Mouse (Mus musculus): ENCODE data around the gene Cp. TPM values are rescaled to one million over a fixed set of nuclear protein-coding genes. Genes with fewer than 3 reads are reported as not detected.
"Not testable (repeated sequence)": the region's sequence is repeated elsewhere in the genome, so short reads cannot be mapped to it uniquely, and the experiment has no call there.

The Cp gene
- polyA plus RNA-seq, 1 experiment: 9.6 TPM

DNA sequence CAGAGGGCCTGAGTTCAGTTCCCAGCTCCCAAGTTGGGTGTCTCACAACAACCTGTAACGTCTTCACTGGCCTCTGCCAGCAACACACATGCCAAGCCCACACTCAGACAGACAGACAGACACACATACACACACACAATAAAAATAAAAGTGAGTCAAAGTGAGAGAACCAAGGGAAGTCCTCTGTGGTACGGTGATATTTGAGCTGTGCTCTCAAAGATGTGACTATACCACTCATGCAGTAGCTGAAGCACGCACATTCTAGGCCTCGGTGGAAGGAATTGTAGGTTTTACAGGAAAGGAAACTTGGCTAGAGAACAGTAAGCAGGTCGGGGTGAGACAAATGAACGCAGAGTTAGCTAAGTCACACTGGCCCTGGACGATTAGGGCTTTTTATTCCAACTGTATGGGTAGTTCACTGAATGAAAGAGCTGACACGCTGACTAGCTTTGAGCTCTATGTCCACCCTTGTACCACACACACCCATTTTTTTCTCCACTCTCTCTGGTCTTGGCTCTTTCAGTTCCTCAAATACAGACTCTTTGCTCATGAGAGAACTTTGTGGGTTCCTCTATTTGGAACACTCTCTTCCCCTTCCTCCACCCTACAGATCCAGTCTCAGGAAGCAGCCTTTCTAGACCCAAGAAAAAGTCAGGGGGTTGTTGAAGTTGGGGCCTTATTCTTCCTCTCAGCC is 70.3 kb downstream of the Cp start:
- DNase-seq: no peak
- Histone ChIP-seq H3K27me3 (ENCODE audit: control insufficient read depth, insufficient read depth, low read length) (no peaks in the 10 kb centered on the region), H3K27ac (ENCODE audit: insufficient read depth, low read length) (no peak overlapping the region), H3K4me3 (replicated peaks; ENCODE audit: insufficient read depth, low read depth, low read length) (no peak overlapping the region), H3K4me1 (ENCODE audit: control insufficient read depth, insufficient read depth, low read length) (no peaks in the 10 kb centered on the region)
- 92% methylated on average over 8 of the region's 8 CpGs for WGBS
- no peak for TF ChIP-seq POLR2A (IDR thresholded peaks at IDR 0.05; ENCODE audit: borderline replicate concordance, insufficient read depth, low read length)
- no peak for TF ChIP-seq CTCF (IDR thresholded peaks at IDR 0.05; ENCODE audit: borderline replicate concordance, insufficient read depth, low read depth, low read length)

DNA sequence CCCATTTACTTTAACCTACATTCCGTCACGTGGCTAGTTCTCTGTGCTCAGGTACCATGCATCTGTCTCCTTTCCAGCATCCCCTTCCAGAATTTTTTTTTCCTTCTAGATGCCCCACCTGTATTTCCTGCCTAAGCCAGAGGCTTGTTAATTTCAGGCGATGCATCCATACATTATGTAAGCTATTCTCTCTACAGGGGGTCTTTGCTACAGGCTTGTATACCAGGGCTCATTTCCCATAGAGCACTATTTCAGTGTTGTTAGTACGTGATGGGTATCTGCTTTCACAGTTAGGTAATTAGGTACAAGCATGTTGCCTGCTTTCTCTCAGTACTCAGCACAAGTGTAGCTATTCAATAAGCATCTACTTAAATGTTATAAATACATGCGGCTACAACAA is 70.9 kb downstream of the Cp start:
- Histone ChIP-seq H3K4me1 (ENCODE audit: control insufficient read depth, insufficient read depth, low read length) (no peaks in the 10 kb centered on the region), H3K4me3 (replicated peaks; ENCODE audit: insufficient read depth, low read depth, low read length) (no peak overlapping the region), H3K27ac (ENCODE audit: insufficient read depth, low read length) (no peak overlapping the region), H3K27me3 (ENCODE audit: control insufficient read depth, insufficient read depth, low read length) (no peaks in the 10 kb centered on the region)
- WGBS: 73% methylated on average over 5 of the region's 5 CpGs
- TF ChIP-seq POLR2A (IDR thresholded peaks at IDR 0.05; ENCODE audit: borderline replicate concordance, insufficient read depth, low read length) (no peak), CTCF (IDR thresholded peaks at IDR 0.05; ENCODE audit: borderline replicate concordance, insufficient read depth, low read depth, low read length) (no peak)
- no peak for DNase-seq

DNA sequence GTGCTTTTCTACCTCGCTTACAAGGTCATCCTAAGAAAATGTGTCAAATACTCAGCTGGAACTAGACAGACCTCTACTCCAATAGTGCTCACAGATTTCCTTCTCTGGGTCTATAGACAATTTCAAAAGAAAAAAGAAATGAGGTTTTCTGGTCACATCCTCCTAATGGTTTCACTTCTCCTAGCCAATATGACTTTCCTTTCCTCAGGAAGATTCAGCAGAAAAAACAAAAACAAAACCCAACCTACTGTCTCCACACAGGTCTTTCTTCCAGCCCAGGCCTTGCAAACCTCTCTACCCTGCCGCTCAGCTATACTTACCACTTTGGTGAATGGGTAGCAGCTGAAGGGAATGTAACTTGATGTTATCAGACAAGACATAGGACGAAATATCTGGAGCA is 71.8 kb downstream of the Cp start:
- H3K4me3 ChIP-seq (replicated peaks; ENCODE audit: insufficient read depth, low read depth, low read length): no peak overlapping the region
- no peaks in the 10 kb centered on the region; the same call in 1 of the 2 replicates for H3K4me1 ChIP-seq (ENCODE audit: control insufficient read depth, insufficient read depth, low read length)
- DNase-seq: no peak
- WGBS: 95% methylated on average over 3 of the region's 3 CpGs
- no peak for TF ChIP-seq POLR2A (IDR thresholded peaks at IDR 0.05; ENCODE audit: borderline replicate concordance, insufficient read depth, low read length)
- TF ChIP-seq CTCF (IDR thresholded peaks at IDR 0.05; ENCODE audit: borderline replicate concordance, insufficient read depth, low read depth, low read length): no peak
- H3K27me3 ChIP-seq (ENCODE audit: control insufficient read depth, insufficient read depth, low read length): no peaks in the 10 kb centered on the region
- H3K27ac ChIP-seq (ENCODE audit: insufficient read depth, low read length): no peak overlapping the region

DNA sequence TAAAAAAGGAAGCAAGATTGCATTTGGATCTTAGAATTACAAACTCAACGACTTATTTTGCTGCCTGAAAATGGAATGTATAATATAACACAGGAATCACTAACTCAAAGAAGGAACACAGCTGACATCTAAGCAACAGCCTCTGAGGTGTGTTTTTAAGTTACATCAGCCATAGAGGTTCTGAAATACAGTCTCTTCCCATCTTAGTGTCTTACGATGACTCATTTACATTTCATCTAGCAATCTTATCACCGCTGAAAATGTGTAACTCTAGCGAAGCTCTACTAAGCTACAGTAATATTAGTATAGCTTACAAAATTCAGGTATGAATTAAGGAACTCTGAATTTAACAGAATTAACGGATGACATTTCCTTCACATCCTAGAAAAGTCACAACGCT is 74.0 kb downstream of the Cp start:
- no peaks in the 10 kb centered on the region; the same call in 1 of the 2 replicates for H3K4me1 ChIP-seq (ENCODE audit: control insufficient read depth, insufficient read depth, low read length)
- H3K27me3 ChIP-seq (ENCODE audit: control insufficient read depth, insufficient read depth, low read length): no peaks in the 10 kb centered on the region
- DNase-seq: no peak
- 96% methylated on average over 6 of the region's 6 CpGs for WGBS
- TF ChIP-seq CTCF (IDR thresholded peaks at IDR 0.05; ENCODE audit: borderline replicate concordance, insufficient read depth, low read depth, low read length) (no peak), POLR2A (IDR thresholded peaks at IDR 0.05; ENCODE audit: borderline replicate concordance, insufficient read depth, low read length) (no peak)
- no peak overlapping the region for H3K27ac ChIP-seq (ENCODE audit: insufficient read depth, low read length)
- H3K4me3 ChIP-seq (replicated peaks; ENCODE audit: insufficient read depth, low read depth, low read length): no peak overlapping the region

DNA sequence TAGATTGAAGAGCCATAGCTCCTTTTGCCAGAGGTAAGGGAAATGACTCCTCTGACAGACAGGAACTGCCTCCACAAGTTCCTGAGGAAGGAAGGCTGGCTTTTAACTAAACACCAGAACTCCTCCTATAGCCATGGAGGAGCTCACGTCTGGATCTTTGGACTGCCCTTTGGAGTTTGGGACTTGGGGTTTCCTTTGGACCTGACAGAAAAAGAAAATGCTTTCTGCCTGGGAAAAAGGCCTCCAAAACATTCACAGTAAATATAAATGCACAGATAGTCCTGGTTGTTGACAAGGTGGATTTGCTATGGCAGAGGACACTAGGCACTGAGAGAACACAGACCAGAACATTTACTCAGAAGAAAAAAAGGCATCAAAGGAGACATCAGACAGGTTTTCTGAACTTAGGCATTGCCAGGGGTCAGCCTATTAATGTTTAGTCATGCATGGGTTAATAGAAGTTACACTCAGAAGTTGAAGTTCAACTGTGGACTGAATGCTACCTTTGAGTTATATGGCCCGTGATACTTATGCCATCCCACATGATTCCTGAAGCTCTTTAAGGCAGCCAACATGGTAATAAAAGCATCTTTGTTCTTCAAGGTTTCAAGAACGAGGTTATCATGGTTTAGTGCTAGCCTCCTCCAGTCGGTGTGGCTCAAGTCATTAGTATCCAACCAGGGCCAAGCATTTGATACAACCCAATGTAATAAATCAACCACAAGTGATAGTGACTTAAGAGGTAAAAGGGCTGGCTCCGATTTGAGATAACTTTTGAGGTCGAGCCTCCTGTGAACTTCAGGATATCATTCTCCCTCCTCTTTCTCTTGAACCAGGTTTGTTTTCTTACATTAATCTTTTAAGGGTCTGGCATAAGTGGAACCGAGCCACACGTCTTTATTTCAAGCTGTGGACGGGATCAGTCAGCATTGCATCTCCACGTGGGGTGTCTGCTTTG is 77.2 kb downstream of the Cp start:
- TF ChIP-seq POLR2A (IDR thresholded peaks at IDR 0.05; ENCODE audit: borderline replicate concordance, insufficient read depth, low read length) (no peak), CTCF (IDR thresholded peaks at IDR 0.05; ENCODE audit: borderline replicate concordance, insufficient read depth, low read depth, low read length) (no peak)
- no peak for DNase-seq
- WGBS: 19% methylated on average over 10 of the region's 10 CpGs
- Histone ChIP-seq H3K4me3 (replicated peaks; ENCODE audit: insufficient read depth, low read depth, low read length) (peak overlapping the region; percentile 63), H3K4me1 (ENCODE audit: control insufficient read depth, insufficient read depth, low read length) (no peaks in the 10 kb centered on the region; the same call in 1 of the 2 replicates), H3K27me3 (ENCODE audit: control insufficient read depth, insufficient read depth, low read length) (no peaks in the 10 kb centered on the region), H3K27ac (ENCODE audit: insufficient read depth, low read length) (no peak overlapping the region)

DNA sequence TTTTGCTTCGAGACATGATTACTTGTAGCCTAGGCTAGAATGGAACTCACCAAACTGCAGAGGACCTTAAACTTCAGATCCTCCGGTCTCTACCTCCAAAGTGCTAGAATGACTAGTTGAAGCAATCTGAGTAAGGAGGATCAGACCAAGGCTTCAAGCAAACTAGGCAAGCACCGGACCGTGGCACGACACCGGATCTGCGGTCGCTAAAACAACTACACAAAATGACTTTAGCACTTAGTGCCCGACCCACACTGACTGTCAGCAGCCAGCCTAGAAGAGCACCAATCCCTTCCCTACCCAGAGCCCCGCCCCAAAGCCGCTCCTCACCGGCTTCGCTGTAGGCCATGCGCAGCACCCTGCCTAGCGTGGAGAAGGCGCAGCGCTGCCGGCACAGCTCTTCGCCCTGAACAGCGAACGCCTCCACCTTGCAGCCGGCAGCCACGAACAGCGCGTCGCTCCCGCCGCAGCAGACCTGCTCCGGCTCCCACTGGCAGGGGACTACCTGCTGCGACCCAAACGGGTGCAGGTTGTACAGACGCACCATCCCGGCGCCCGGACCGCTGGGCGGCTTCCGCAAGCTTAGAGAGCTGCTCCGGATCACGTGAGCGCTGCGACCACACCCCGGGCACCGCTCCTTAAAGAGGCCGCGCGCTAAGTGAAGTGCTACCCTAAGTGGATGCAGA is 78.0 kb downstream of the Cp start, which contains the start of gene Hps3:
TSS of gene Hps3 (minus strand) at position 597 of the 686 bp plus-strand sequence.
- peak; percentile 88 to 89 for DNase-seq
- under 1% methylated on average over 47 of the region's 47 CpGs for WGBS
- no peaks in the 10 kb centered on the region; the same call in 1 of the 2 replicates for H3K4me1 ChIP-seq (ENCODE audit: control insufficient read depth, insufficient read depth, low read length)
- TF ChIP-seq POLR2A (IDR thresholded peaks at IDR 0.05; ENCODE audit: borderline replicate concordance, insufficient read depth, low read length): peak; percentile 84
- no peak for TF ChIP-seq CTCF (IDR thresholded peaks at IDR 0.05; ENCODE audit: borderline replicate concordance, insufficient read depth, low read depth, low read length)
- H3K27ac ChIP-seq (ENCODE audit: insufficient read depth, low read length): peak within 1 kb of the TSS; percentile 5; the same call in 1 of the 2 replicates
- H3K27me3 ChIP-seq (ENCODE audit: control insufficient read depth, insufficient read depth, low read length): no peaks in the 10 kb centered on the region
- peak within 1 kb of the TSS; percentile 63 for H3K4me3 ChIP-seq (replicated peaks; ENCODE audit: insufficient read depth, low read depth, low read length)

DNA sequence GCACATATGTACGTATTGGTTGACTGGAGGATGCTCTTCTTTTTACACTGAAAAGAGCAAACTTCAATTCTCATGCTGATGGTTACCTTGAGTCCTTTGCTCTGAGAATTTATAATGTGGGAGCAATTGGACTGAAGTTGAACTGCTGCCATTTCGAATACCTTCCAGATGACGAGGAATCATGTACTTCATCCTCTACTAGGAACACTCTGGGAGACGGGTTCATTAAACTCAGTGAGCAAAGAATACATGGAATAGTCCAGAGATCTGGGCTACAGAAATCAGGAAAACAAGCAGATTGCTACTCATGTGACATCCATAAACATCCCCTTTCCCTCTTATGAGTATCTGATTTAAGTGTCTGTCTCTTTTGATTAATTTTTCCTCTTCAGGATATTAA is 79.2 kb downstream of the Cp start:
- no peak for DNase-seq
- 65% methylated on average over 4 of the region's 4 CpGs for WGBS
- Histone ChIP-seq H3K27ac (ENCODE audit: insufficient read depth, low read length) (no peak overlapping the region), H3K4me3 (replicated peaks; ENCODE audit: insufficient read depth, low read depth, low read length) (no peak overlapping the region), H3K27me3 (ENCODE audit: control insufficient read depth, insufficient read depth, low read length) (no peaks in the 10 kb centered on the region), H3K4me1 (ENCODE audit: control insufficient read depth, insufficient read depth, low read length) (no peaks in the 10 kb centered on the region; the same call in 1 of the 2 replicates)
- TF ChIP-seq CTCF (IDR thresholded peaks at IDR 0.05; ENCODE audit: borderline replicate concordance, insufficient read depth, low read depth, low read length): no peak
- no peak for TF ChIP-seq POLR2A (IDR thresholded peaks at IDR 0.05; ENCODE audit: borderline replicate concordance, insufficient read depth, low read length)

DNA sequence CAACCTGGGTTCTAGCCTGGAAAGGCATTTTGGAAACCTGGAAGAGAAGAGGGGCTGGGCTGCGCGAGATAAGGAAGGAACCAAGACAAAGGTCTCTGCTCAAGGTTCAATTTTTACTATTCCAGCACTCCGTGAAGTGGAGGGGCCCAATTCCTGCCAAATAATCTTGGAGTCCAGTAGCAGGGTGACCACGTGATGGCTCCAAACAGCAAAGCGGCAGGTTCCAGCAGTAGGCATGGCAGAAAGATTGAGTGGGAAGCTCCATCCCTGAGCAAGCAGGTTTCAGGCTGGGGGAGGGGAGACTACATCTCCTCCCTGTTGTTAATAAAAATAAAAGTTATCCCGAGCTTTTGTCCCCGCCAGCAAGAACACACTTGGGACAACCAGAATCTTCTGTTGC is 84.6 kb downstream of the Cp start:
- H3K4me1 ChIP-seq (ENCODE audit: control insufficient read depth, insufficient read depth, low read length); H3K27me3 ChIP-seq (ENCODE audit: control insufficient read depth, insufficient read depth, low read length); H3K4me3 ChIP-seq (replicated peaks; ENCODE audit: insufficient read depth, low read depth, low read length); DNase-seq; H3K27ac ChIP-seq (ENCODE audit: insufficient read depth, low read length): not testable (repeated sequence)
- WGBS: 91% methylated on average over 7 of the region's 7 CpGs

DNA sequence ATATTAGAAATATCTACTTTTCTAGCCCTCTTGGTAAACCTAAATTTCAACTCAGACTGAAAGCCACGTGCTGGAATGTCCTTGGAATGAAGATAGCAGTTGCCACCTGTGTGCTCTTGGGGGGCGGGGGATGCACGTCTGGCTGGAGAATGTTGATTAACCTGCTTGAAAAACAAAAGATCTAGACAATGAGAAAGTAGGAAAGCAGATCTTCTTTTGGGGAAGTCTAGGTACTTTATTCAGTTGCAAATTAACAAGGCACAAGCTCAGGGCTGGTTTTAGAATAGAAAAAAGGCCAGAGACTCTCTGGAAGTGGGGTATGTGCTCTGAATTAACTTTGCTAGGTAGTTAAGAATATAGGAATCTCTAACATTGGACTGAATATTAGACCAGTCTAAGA is 87.9 kb downstream of the Cp start:
- WGBS: 66% methylated on average over 3 of the region's 3 CpGs
- DNase-seq; H3K4me1 ChIP-seq (ENCODE audit: control insufficient read depth, insufficient read depth, low read length); H3K27me3 ChIP-seq (ENCODE audit: control insufficient read depth, insufficient read depth, low read length); H3K27ac ChIP-seq (ENCODE audit: insufficient read depth, low read length); H3K4me3 ChIP-seq (replicated peaks; ENCODE audit: insufficient read depth, low read depth, low read length): not testable (repeated sequence)

All from cerebellum, adult 2 months (tissue).